Comparison of ENCODE assay signal across 9 mouse cellular contexts in genomic region chr6:91659841-91660509, GRCm38 (mm10). TPM values are rescaled to one million over a fixed set of nuclear protein-coding genes. Genes with fewer than 3 reads are reported as not detected.
DNase-seq lines count a peak whose midpoint lies in the region; ATAC-seq and TF ChIP-seq lines count a peak whose summit lies in the region.
"Had no signal": no experiment of that assay in that cellular context is flagged by ENCODE, and none has a peak within 500 bp of the region (broad histone marks: within the 10 kb centered on the region; RNA-seq: fewer than 3 reads in every experiment).

No protein-coding gene starts in this region.

- intact Hi-C loops in left cerebral cortex, adult 2 months (cut with DNase I): no loop called here
- intact Hi-C loops in left cerebral cortex, postnatal 36 days (cut with DNase I): no loop called here

- no peaks in the 10 kb centered on the region for H3K36me3 ChIP-seq in kidney, embryonic 14.5 days (ENCODE audit: control insufficient read depth, insufficient read depth, low read length)
- no peaks in the 10 kb centered on the region for H3K36me3 ChIP-seq in midbrain, embryonic 10.5 days
- H3K36me3 ChIP-seq: neural tube, embryonic 12.5 days had no signal

- peaks cover 16% of the 10 kb centered on the region; the same call in 1 of the 2 replicates for H3K4me1 ChIP-seq in kidney, embryonic 14.5 days (ENCODE audit: control insufficient read depth, insufficient read depth, low read length)
- peaks cover 11% of the 10 kb centered on the region for H3K4me1 ChIP-seq in midbrain, embryonic 10.5 days

- H3K9me3 ChIP-seq in kidney, embryonic 14.5 days (ENCODE audit: control insufficient read depth, low read length): no peaks in the 10 kb centered on the region
- no peaks in the 10 kb centered on the region for H3K9me3 ChIP-seq in midbrain, embryonic 10.5 days (replicated peaks)
- H3K9me3 ChIP-seq: neural tube, embryonic 12.5 days had no signal

- no peak overlapping the region for H3K4me2 ChIP-seq in kidney, embryonic 14.5 days (replicated peaks; ENCODE audit: low read depth, low read length)
- H3K4me2 ChIP-seq: neural tube, embryonic 12.5 days had no signal

- peak; percentile 55 for ATAC-seq in kidney, embryonic 14.5 days (ENCODE audit: low FRiP score, low TSS enrichment)
- ATAC-seq in megakaryocyte, adult 5-6 weeks (ENCODE audit: poor library complexity, severe bottlenecking): 0 out of 2 replicates have a peak, but pooled peaks have one; percentile 27

- H3K4me3 ChIP-seq in left cerebral cortex, adult 2 months: no peak overlapping the region
- H3K4me3 ChIP-seq in kidney, embryonic 14.5 days (ENCODE audit: low read length): no peak overlapping the region
- H3K4me3 ChIP-seq in midbrain, embryonic 10.5 days: no peak overlapping the region
- H3K4me3 ChIP-seq: neural tube, embryonic 12.5 days had no signal

- no peak for TF ChIP-seq CTCF in left cerebral cortex, adult 2 months (IDR thresholded peaks at IDR 0.05)

- peak overlapping the region; percentile 25; the same call in 1 of the 2 replicates for H3K27ac ChIP-seq in left cerebral cortex, adult 2 months
- H3K27ac ChIP-seq in kidney, embryonic 14.5 days (ENCODE audit: low read depth, low read length): 0 out of 2 replicates have a peak overlapping the region, but pooled peaks have one; percentile 7
- H3K27ac ChIP-seq in midbrain, embryonic 10.5 days (replicated peaks): no peak overlapping the region
- H3K27ac ChIP-seq: neural tube, embryonic 12.5 days had no signal

- WGBS in kidney, embryonic 14.5 days: 55% methylated on average over 2 of the region's 2 CpGs
- 82% methylated on average over 2 of the region's 2 CpGs for WGBS in midbrain, embryonic 10.5 days

- DNase-seq in left cerebral cortex, adult 2 months (ENCODE audit: extremely low spot score in 1 of 2, low spot score in 2 of 2): no peak
- DNase-seq in left cerebral cortex, postnatal 36 days (ENCODE audit: low spot score in 2 of 2): no peak
- DNase-seq in c-Kit-positive CD71-negative TER-119-negative erythroid progenitor cells, embryonic 14.5 days (ENCODE audit: low read depth): peak; percentile 14
- no peak for DNase-seq in midbrain, embryonic 10.5 days (ENCODE audit: low spot score)
- DNase-seq in cerebellum, postnatal 14 days: no peak
- no peak for DNase-seq in cerebellum, adult 8-10 months

- H3K9ac ChIP-seq in kidney, embryonic 14.5 days (ENCODE audit: low read depth, low read length): no peak overlapping the region
- H3K9ac ChIP-seq: neural tube, embryonic 12.5 days had no signal

- no peaks in the 10 kb centered on the region for H3K27me3 ChIP-seq in kidney, embryonic 14.5 days (ENCODE audit: control insufficient read depth, insufficient read depth, low read length)
- H3K27me3 ChIP-seq in midbrain, embryonic 10.5 days (ENCODE audit: low read depth, poor library complexity, severe bottlenecking): no peaks in the 10 kb centered on the region
- H3K27me3 ChIP-seq: neural tube, embryonic 12.5 days had no signal

RNA-seq across cellular contexts. Expression of gene Slc6a6, which starts 23.9 kb away (rescaled TPM):
- total RNA-seq in left cerebral cortex, adult 2 months (2021): 100 to 1,000 TPM; 127 to 147 TPM
- 100 to 1,000 TPM; 120 to 170 TPM for total RNA-seq in left cerebral cortex, postnatal 36 days (2021)
- 51.7 and 95.1 TPM in 2 replicates for polyA plus RNA-seq in kidney, embryonic 14.5 days (2014; fragmentation: Nextera tagmentation; extraction: Ambion mirVana)
- 58.0 and 61.9 TPM in 2 replicates for total RNA-seq in megakaryocyte, adult 5-6 weeks (2015)
- total RNA-seq in megakaryocyte, adult 5-6 weeks (2017): 46.7 and 61.0 TPM in 2 replicates
- 49.5 and 63.7 TPM in 2 replicates for polyA plus RNA-seq in midbrain, embryonic 10.5 days (2016; fragmentation: Nextera tagmentation; extraction: Ambion mirVana)
